ENCODE assay signal across 8 mouse cellular contexts in the genomic region with DNA sequence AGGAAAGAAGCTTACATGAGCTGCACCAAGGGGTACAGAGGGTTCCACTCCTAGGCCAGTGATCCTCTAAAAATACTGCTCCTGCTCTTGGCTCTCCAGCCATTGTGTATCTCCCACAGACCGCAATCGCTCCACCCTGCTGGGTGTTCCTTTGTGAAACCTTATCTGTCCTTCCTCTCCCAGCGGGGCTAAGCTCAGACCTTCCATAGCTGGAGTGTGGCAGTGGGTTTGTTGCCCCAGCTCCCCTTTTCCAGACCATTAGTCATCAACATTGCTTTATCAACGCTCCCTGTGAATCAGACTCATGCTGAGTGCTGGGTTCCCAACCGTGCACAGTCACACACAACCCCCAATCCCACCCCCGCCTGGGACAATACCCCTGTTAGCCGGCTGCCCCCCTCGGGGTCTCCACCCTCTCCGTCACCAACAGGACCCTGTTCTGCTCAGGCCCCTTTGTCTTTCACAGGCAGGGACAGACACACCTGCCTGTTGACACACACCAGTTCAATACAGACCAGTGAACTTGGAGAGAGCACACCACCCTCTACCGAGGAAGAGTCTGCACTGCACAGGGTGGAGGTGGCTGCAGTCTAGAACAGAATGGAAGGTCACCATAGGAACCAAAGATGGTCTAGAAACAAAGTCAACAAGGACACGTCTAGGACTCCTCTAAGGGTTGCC. TPM values are rescaled to one million over a fixed set of nuclear protein-coding genes. Genes with fewer than 3 reads are reported as not detected.
DNase-seq lines count a peak whose midpoint lies in the region; ATAC-seq lines count a peak whose summit lies in the region.

No protein-coding gene starts in this region.

- no peak overlapping the region for H3K27ac ChIP-seq in heart, embryonic 16.5 days (ENCODE audit: low read length)
- H3K27ac ChIP-seq in heart, embryonic 11.5 days (ENCODE audit: low read depth, low read length), result no peak overlapping the region
- H3K27ac ChIP-seq in midbrain, embryonic 12.5 days (replicated peaks), result no peak overlapping the region
- H3K27ac ChIP-seq in midbrain, embryonic 14.5 days (replicated peaks; ENCODE audit: low read depth, low read length), result no peak overlapping the region

- no peak for DNase-seq in midbrain, embryonic 14.5 days
- DNase-seq in liver, result peak; percentile 38
- no peak for DNase-seq in right cerebral cortex, adult 2 months (ENCODE audit: low spot score in 2 of 2)
- no peak for DNase-seq in urinary bladder, postnatal 10 days (ENCODE audit: low spot score)
- DNase-seq in cerebellum, postnatal 10 days, result no peak

- H3K36me3 ChIP-seq in heart, embryonic 16.5 days (ENCODE audit: control insufficient read depth, insufficient read depth), result no peaks in the 10 kb centered on the region
- H3K36me3 ChIP-seq in heart, embryonic 11.5 days (ENCODE audit: control insufficient read depth, insufficient read depth, low read length), result no peaks in the 10 kb centered on the region
- H3K36me3 ChIP-seq in midbrain, embryonic 12.5 days, result no peaks in the 10 kb centered on the region
- H3K36me3 ChIP-seq in midbrain, embryonic 14.5 days (ENCODE audit: control insufficient read depth, insufficient read depth, low read length), result no peaks in the 10 kb centered on the region

- H3K9ac ChIP-seq in heart, embryonic 16.5 days (ENCODE audit: low read length), result no peak overlapping the region
- no peak overlapping the region for H3K9ac ChIP-seq in heart, embryonic 11.5 days (ENCODE audit: low read depth, low read length)
- no peak overlapping the region for H3K9ac ChIP-seq in midbrain, embryonic 12.5 days (replicated peaks)
- no peak overlapping the region for H3K9ac ChIP-seq in midbrain, embryonic 14.5 days (replicated peaks; ENCODE audit: low read length)

- no peak overlapping the region for H3K4me2 ChIP-seq in heart, embryonic 16.5 days (ENCODE audit: low read depth, low read length)
- no peak overlapping the region for H3K4me2 ChIP-seq in heart, embryonic 11.5 days
- no peak overlapping the region for H3K4me2 ChIP-seq in midbrain, embryonic 12.5 days (replicated peaks)
- H3K4me2 ChIP-seq in midbrain, embryonic 14.5 days (ENCODE audit: low read length), result no peak overlapping the region

- no peaks in the 10 kb centered on the region for H3K27me3 ChIP-seq in heart, embryonic 16.5 days (ENCODE audit: control insufficient read depth, insufficient read depth, low read length)
- no peaks in the 10 kb centered on the region for H3K27me3 ChIP-seq in heart, embryonic 11.5 days (ENCODE audit: control insufficient read depth, insufficient read depth, low read length)
- H3K27me3 ChIP-seq in midbrain, embryonic 12.5 days, result no peaks in the 10 kb centered on the region; the same call in 1 of the 2 replicates
- H3K27me3 ChIP-seq in midbrain, embryonic 14.5 days (ENCODE audit: control insufficient read depth, insufficient read depth, low read length), result no peaks in the 10 kb centered on the region

- no peak overlapping the region for H3K4me3 ChIP-seq in heart, embryonic 16.5 days (ENCODE audit: low read length)
- no peak overlapping the region for H3K4me3 ChIP-seq in heart, embryonic 11.5 days (ENCODE audit: low read depth, low read length)
- no peak overlapping the region for H3K4me3 ChIP-seq in midbrain, embryonic 12.5 days
- no peak overlapping the region for H3K4me3 ChIP-seq in midbrain, embryonic 14.5 days (replicated peaks; ENCODE audit: low read depth, low read length)

- 36% methylated on average over 11 of the region's 11 CpGs for WGBS in heart, embryonic 16.5 days
- 24% methylated on average over 11 of the region's 11 CpGs for WGBS in heart, embryonic 11.5 days (ENCODE audit: insufficient replicate concordance)
- WGBS in midbrain, embryonic 12.5 days, result 24% methylated on average over 11 of the region's 11 CpGs
- 28% methylated on average over 11 of the region's 11 CpGs for WGBS in midbrain, embryonic 14.5 days

- no peaks in the 10 kb centered on the region for H3K9me3 ChIP-seq in heart, embryonic 16.5 days (replicated peaks; ENCODE audit: control insufficient read depth, low read length)
- no peaks in the 10 kb centered on the region for H3K9me3 ChIP-seq in heart, embryonic 11.5 days (replicated peaks; ENCODE audit: control insufficient read depth, low read length)
- no peaks in the 10 kb centered on the region for H3K9me3 ChIP-seq in midbrain, embryonic 12.5 days
- no peaks in the 10 kb centered on the region for H3K9me3 ChIP-seq in midbrain, embryonic 14.5 days (ENCODE audit: control insufficient read depth, low read length)

- ATAC-seq in heart, embryonic 16.5 days (replicated peaks; ENCODE audit: extremely low read depth, insufficient read depth, low FRiP score), result peak; percentile 46; the same call in 1 of the 2 replicates
- ATAC-seq in heart, embryonic 11.5 days (replicated peaks; ENCODE audit: insufficient number of reproducible peaks, low FRiP score, low TSS enrichment), result no peak
- 0 out of 2 replicates have a peak, but pooled peaks have one; percentile 35 for ATAC-seq in midbrain, embryonic 12.5 days (ENCODE audit: low FRiP score, low read depth)
- no peak for ATAC-seq in midbrain, embryonic 14.5 days (ENCODE audit: low FRiP score, low TSS enrichment)

- peaks cover 30% of the 10 kb centered on the region for H3K4me1 ChIP-seq in heart, embryonic 16.5 days (ENCODE audit: control insufficient read depth, insufficient read depth, low read length)
- H3K4me1 ChIP-seq in heart, embryonic 11.5 days (ENCODE audit: control insufficient read depth, insufficient read depth, low read length), result peaks cover 30% of the 10 kb centered on the region
- peaks cover 13% of the 10 kb centered on the region for H3K4me1 ChIP-seq in midbrain, embryonic 12.5 days
- peaks cover 3% of the 10 kb centered on the region; the same call in 1 of the 2 replicates for H3K4me1 ChIP-seq in midbrain, embryonic 14.5 days (ENCODE audit: control insufficient read depth, insufficient read depth, low read length)

RNA-seq across cellular contexts. Expression of gene Csrp1, which starts 44.3 kb away (rescaled TPM):
- polyA plus RNA-seq in heart, embryonic 16.5 days (2015; fragmentation: Nextera tagmentation; extraction: Ambion mirVana), result 160 and 174 TPM in 2 replicates
- polyA plus RNA-seq in heart, embryonic 11.5 days (2014; fragmentation: Nextera tagmentation; extraction: Ambion mirVana), result 183 and 209 TPM in 2 replicates
- 35.6 and 41.0 TPM in 2 replicates for polyA plus RNA-seq in midbrain, embryonic 12.5 days (2016; fragmentation: Nextera tagmentation; extraction: Ambion mirVana)
- polyA plus RNA-seq in midbrain, embryonic 14.5 days (2014; fragmentation: Nextera tagmentation; extraction: Ambion mirVana), result 13.2 and 16.1 TPM in 2 replicates

Comparison
In these comparisons a context has a peak if more than half of its experiments do, and no peak if none do; other contexts are left out.
1. ATAC-seq: peak in heart, embryonic 16.5 days (single experiment) and midbrain, embryonic 12.5 days (single experiment); none in heart, embryonic 11.5 days (single experiment) and midbrain, embryonic 14.5 days (single experiment).